Mouse (Mus musculus) midbrain, embryonic 15.5 days (tissue): ENCODE data around the gene Kynu. TPM values are rescaled to one million over a fixed set of nuclear protein-coding genes. Genes with fewer than 3 reads are reported as not detected.

Source experiments
- ATAC-seq: fragments of 200-750 bp; cut with Nextera tagmentation; replicated peaks from 2 replicates; pipeline ENCODE4 v1.8.0; 2017; ENCODE audit warnings: moderate TSS enrichment
- H3K27ac ChIP-seq: fragments of 300-500 bp; sonication (generic); 2 replicates; pipeline ENCODE4 v1.5.1; 2015; ENCODE audit warnings: mild to moderate bottlenecking, inconsistent platforms
- H3K27me3 ChIP-seq: fragments of 300-500 bp; sonication (generic); replicated peaks from 2 replicates; pipeline ENCODE4 v1.6.1; 2015; ENCODE audit warnings: inconsistent platforms
- H3K36me3 ChIP-seq: fragments of 300-500 bp; sonication (generic); replicated peaks from 2 replicates; pipeline ENCODE4 v1.6.1; 2015; ENCODE audit warnings: inconsistent platforms
- H3K4me1 ChIP-seq: fragments of 300-500 bp; sonication (generic); 2 replicates; pipeline ENCODE4 v1.6.1; 2015; ENCODE audit warnings: inconsistent platforms
- H3K4me2 ChIP-seq: fragments of 300-500 bp; sonication (generic); 2 replicates; pipeline ENCODE4 v1.6.1; 2015; ENCODE audit warnings: inconsistent platforms, mild to moderate bottlenecking, moderate library complexity
- H3K4me3 ChIP-seq: fragments of 300-500 bp; sonication (generic); 2 replicates; pipeline ENCODE4 v1.5.1; 2015; ENCODE audit warnings: mild to moderate bottlenecking, inconsistent platforms
- H3K9ac ChIP-seq: fragments of 300-500 bp; sonication (generic); 2 replicates; pipeline ENCODE4 v1.6.1; 2015; ENCODE audit warnings: mild to moderate bottlenecking, inconsistent platforms
- H3K9me3 ChIP-seq: fragments of 300-500 bp; sonication (generic); 2 replicates; pipeline ENCODE4 v1.6.1; 2016; ENCODE audit warnings: inconsistent platforms
- WGBS: fragments of 180-500 bp; shearing (Covaris S2); methylation state at CpG from one replicate; pipeline ENCODE4 v1.1.7; 2015; ENCODE audit warnings: mixed read lengths; 5-methylcytosine and 5-hydroxymethylcytosine counted together
- polyA plus RNA-seq: library from polyadenylated mRNA; unstranded; fragments of >200 nt; fragmentation: Nextera tagmentation; extraction: Ambion mirVana; gene quantifications from 2 replicates; pipeline ENCODE4 v1.2.1, GENCODE M21; 2015

The Kynu gene
- 0.17 and 0.59 TPM in 2 replicates for polyA plus RNA-seq

- no peak within 1 kb of the TSS for H3K4me2 ChIP-seq
- no peak for ATAC-seq
- H3K27ac ChIP-seq, result no peak within 1 kb of the TSS
- no peaks in the 10 kb centered on the region for H3K27me3 ChIP-seq
- WGBS, result 31% methylated on average over 9 of the region's 9 CpGs
- H3K36me3 ChIP-seq, result no peaks in the 10 kb centered on the region
- no peaks in the 10 kb centered on the region for H3K9me3 ChIP-seq
- H3K4me1 ChIP-seq, result no peaks in the 10 kb centered on the region
- H3K4me3 ChIP-seq, result no peak within 1 kb of the TSS
- H3K9ac ChIP-seq, result no peak within 1 kb of the TSS
Measured at GRCm38 (mm10) chr2:43555062-43555888, at the start of gene Kynu. Gene Kynu (plus strand): TSS chr2:43555329.

GRCm38 (mm10) chr2:43506182-43506581 lies 48.9 kb upstream of the Kynu start:
- Histone ChIP-seq H3K9me3 (no peaks in the 10 kb centered on the region), H3K36me3 (no peaks in the 10 kb centered on the region), H3K27ac (no peak overlapping the region), H3K27me3 (no peaks in the 10 kb centered on the region), H3K4me1 (no peaks in the 10 kb centered on the region), H3K4me2 (no peak overlapping the region), H3K9ac (no peak overlapping the region), H3K4me3 (no peak overlapping the region)
- 98% methylated on average over 3 of the region's 3 CpGs for WGBS
- no peak for ATAC-seq

- Histone ChIP-seq H3K4me1 (no peaks in the 10 kb centered on the region), H3K4me3 (no peak overlapping the region), H3K4me2 (no peak overlapping the region), H3K27me3 (no peaks in the 10 kb centered on the region), H3K9me3 (no peaks in the 10 kb centered on the region), H3K9ac (no peak overlapping the region), H3K27ac (no peak overlapping the region), H3K36me3 (no peaks in the 10 kb centered on the region)
- no peak for ATAC-seq
- 7% methylated on average over 7 of the region's 7 CpGs for WGBS
Measured at GRCm38 (mm10) chr2:43513852-43514251, 41.3 kb upstream of the Kynu start.

GRCm38 (mm10) chr2:43534417-43534816 lies 20.7 kb upstream of the Kynu start:
- no peak overlapping the region for H3K9ac ChIP-seq
- no peaks in the 10 kb centered on the region for H3K9me3 ChIP-seq
- no peak overlapping the region for H3K4me2 ChIP-seq
- WGBS, result 85% methylated on average over 2 of the region's 2 CpGs
- H3K27me3 ChIP-seq, result no peaks in the 10 kb centered on the region
- no peaks in the 10 kb centered on the region for H3K4me1 ChIP-seq
- ATAC-seq, result no peak
- H3K27ac ChIP-seq, result no peak overlapping the region
- H3K4me3 ChIP-seq, result no peak overlapping the region
- no peaks in the 10 kb centered on the region for H3K36me3 ChIP-seq

GRCm38 (mm10) chr2:43542615-43543014 lies 12.5 kb upstream of the Kynu start:
- H3K9me3 ChIP-seq, result no peaks in the 10 kb centered on the region
- no peaks in the 10 kb centered on the region for H3K27me3 ChIP-seq
- no peak overlapping the region for H3K4me2 ChIP-seq
- no peaks in the 10 kb centered on the region for H3K4me1 ChIP-seq
- ATAC-seq, result no peak
- 91% methylated on average over 3 of the region's 3 CpGs for WGBS
- no peak overlapping the region for H3K4me3 ChIP-seq
- H3K36me3 ChIP-seq, result no peaks in the 10 kb centered on the region
- H3K9ac ChIP-seq, result no peak overlapping the region
- no peak overlapping the region for H3K27ac ChIP-seq

- no peak overlapping the region for H3K4me3 ChIP-seq
- no peaks in the 10 kb centered on the region for H3K27me3 ChIP-seq
- no peak for ATAC-seq
- H3K4me2 ChIP-seq, result no peak overlapping the region
- 89% methylated on average over 3 of the region's 3 CpGs for WGBS
- H3K27ac ChIP-seq, result no peak overlapping the region
- no peaks in the 10 kb centered on the region for H3K36me3 ChIP-seq
- no peaks in the 10 kb centered on the region for H3K9me3 ChIP-seq
- no peak overlapping the region for H3K9ac ChIP-seq
- no peaks in the 10 kb centered on the region for H3K4me1 ChIP-seq
Measured at GRCm38 (mm10) chr2:43545665-43546064, 9.5 kb upstream of the Kynu start.

- H3K4me1 ChIP-seq, result no peaks in the 10 kb centered on the region
- H3K27ac ChIP-seq, result no peak overlapping the region
- no peaks in the 10 kb centered on the region for H3K27me3 ChIP-seq
- no peaks in the 10 kb centered on the region for H3K36me3 ChIP-seq
- no peak overlapping the region for H3K9ac ChIP-seq
- H3K4me2 ChIP-seq, result no peak overlapping the region
- no peak for ATAC-seq
- H3K4me3 ChIP-seq, result no peak overlapping the region
- WGBS, result 89% methylated on average over 1 of the region's 1 CpGs
- no peaks in the 10 kb centered on the region for H3K9me3 ChIP-seq
Measured at GRCm38 (mm10) chr2:43546448-43546847, 8.7 kb upstream of the Kynu start.

- WGBS, result 46% methylated on average over 4 of the region's 4 CpGs
- H3K4me3 ChIP-seq, result no peak overlapping the region
Measured at GRCm38 (mm10) chr2:43554216-43554615, 913 bp upstream of the Kynu start.

GRCm38 (mm10) chr2:43555889-43556285 lies 758 bp downstream of the Kynu start:
- Histone ChIP-seq H3K9me3 (no peaks in the 10 kb centered on the region), H3K27me3 (no peaks in the 10 kb centered on the region), H3K4me1 (no peaks in the 10 kb centered on the region), H3K9ac (no peak overlapping the region), H3K4me3 (no peak overlapping the region), H3K27ac (no peak overlapping the region), H3K36me3 (no peaks in the 10 kb centered on the region), H3K4me2 (no peak overlapping the region)
- WGBS, result 54% methylated on average over 4 of the region's 4 CpGs
- no peak for ATAC-seq

More at GRCm38 (mm10) chr2:43554216-43554615, 913 bp upstream of the Kynu start:
- no peaks in the 10 kb centered on the region for H3K27me3 ChIP-seq
- H3K9ac ChIP-seq, result no peak overlapping the region
- no peak overlapping the region for H3K4me2 ChIP-seq
- H3K27ac ChIP-seq, result no peak overlapping the region
- H3K9me3 ChIP-seq, result no peaks in the 10 kb centered on the region
- no peaks in the 10 kb centered on the region for H3K4me1 ChIP-seq
- ATAC-seq, result no peak
- no peaks in the 10 kb centered on the region for H3K36me3 ChIP-seq

- no peak for ATAC-seq
- H3K4me2 ChIP-seq, result no peak overlapping the region
- H3K4me3 ChIP-seq, result no peak overlapping the region
- WGBS, result 72% methylated on average over 3 of the region's 3 CpGs
- H3K9ac ChIP-seq, result no peak overlapping the region
- no peak overlapping the region for H3K27ac ChIP-seq
- H3K36me3 ChIP-seq, result no peaks in the 10 kb centered on the region
- H3K4me1 ChIP-seq, result no peaks in the 10 kb centered on the region
- H3K27me3 ChIP-seq, result no peaks in the 10 kb centered on the region
- no peaks in the 10 kb centered on the region for H3K9me3 ChIP-seq
Measured at GRCm38 (mm10) chr2:43556985-43557384, 1.9 kb downstream of the Kynu start.

GRCm38 (mm10) chr2:43561209-43561608 lies 6.1 kb downstream of the Kynu start:
- H3K4me2 ChIP-seq, result no peak overlapping the region
- H3K27me3 ChIP-seq, result no peaks in the 10 kb centered on the region
- H3K36me3 ChIP-seq, result no peaks in the 10 kb centered on the region
- no peak overlapping the region for H3K27ac ChIP-seq
- no peaks in the 10 kb centered on the region for H3K9me3 ChIP-seq
- ATAC-seq, result no peak
- 94% methylated on average over 3 of the region's 3 CpGs for WGBS
- no peaks in the 10 kb centered on the region for H3K4me1 ChIP-seq
- no peak overlapping the region for H3K4me3 ChIP-seq
- H3K9ac ChIP-seq, result no peak overlapping the region

GRCm38 (mm10) chr2:43562779-43563178 lies 7.7 kb downstream of the Kynu start:
- Histone ChIP-seq H3K27ac (no peak overlapping the region), H3K4me1 (no peaks in the 10 kb centered on the region), H3K4me2 (no peak overlapping the region), H3K4me3 (no peak overlapping the region), H3K27me3 (no peaks in the 10 kb centered on the region), H3K36me3 (no peaks in the 10 kb centered on the region), H3K9me3 (no peaks in the 10 kb centered on the region), H3K9ac (no peak overlapping the region)
- WGBS, result 96% methylated on average over 9 of the region's 9 CpGs
- ATAC-seq, result no peak

GRCm38 (mm10) chr2:43568406-43568805 lies 13.3 kb downstream of the Kynu start:
- no peaks in the 10 kb centered on the region for H3K27me3 ChIP-seq
- no peak for ATAC-seq
- H3K9me3 ChIP-seq, result no peaks in the 10 kb centered on the region
- 80% methylated on average over 1 of the region's 1 CpGs for WGBS
- no peaks in the 10 kb centered on the region for H3K4me1 ChIP-seq
- H3K4me2 ChIP-seq, result no peak overlapping the region
- no peak overlapping the region for H3K9ac ChIP-seq
- no peak overlapping the region for H3K4me3 ChIP-seq
- no peaks in the 10 kb centered on the region for H3K36me3 ChIP-seq
- no peak overlapping the region for H3K27ac ChIP-seq
